Mouse (Mus musculus) hindbrain, embryonic 14.5 days (tissue): ENCODE measurements around the gene Prkg1. TPM values are rescaled to one million over a fixed set of nuclear protein-coding genes. Genes with fewer than 3 reads are reported as not detected.

Source experiments
- ATAC-seq: fragments of 200-750 bp; cut with Nextera tagmentation; 2 replicates; pipeline ENCODE4 v1.8.0; 2017; ENCODE audit warnings: moderate number of reproducible peaks, mild to moderate bottlenecking, moderate TSS enrichment, moderate library complexity; ENCODE audit not compliant: low FRiP score
- DNase-seq: peaks from one replicate; pipeline ENCODE4 v3.0.0-alpha.2; 2015; ENCODE audit warnings: low spot score
- H3K27ac ChIP-seq: fragments of 300-500 bp; sonication (generic); 2 replicates; pipeline ENCODE4 v1.5.1; 2014; ENCODE audit warnings: mild to moderate bottlenecking, moderate library complexity
- H3K27me3 ChIP-seq: fragments of 300-500 bp; sonication (generic); 2 replicates; pipeline ENCODE4 v1.6.1; 2014; ENCODE audit warnings: mild to moderate bottlenecking, low read length, mixed read lengths; ENCODE audit not compliant: control insufficient read depth, insufficient read depth
- H3K36me3 ChIP-seq: fragments of 300-500 bp; sonication (generic); replicated peaks from 2 replicates; pipeline ENCODE4 v1.6.1; 2014; ENCODE audit not compliant: control insufficient read depth, insufficient read depth
- H3K4me1 ChIP-seq: fragments of 300-500 bp; sonication (generic); replicated peaks from 2 replicates; pipeline ENCODE4 v1.6.1; 2014; ENCODE audit warnings: antibody characterized with exemption, low read length, mixed read lengths; ENCODE audit not compliant: control insufficient read depth, insufficient read depth
- H3K4me2 ChIP-seq: fragments of 300-500 bp; sonication (generic); replicated peaks from 2 replicates; pipeline ENCODE4 v1.6.1; 2014; ENCODE audit warnings: mild to moderate bottlenecking, moderate library complexity
- H3K4me3 ChIP-seq: fragments of 300-500 bp; sonication (generic); replicated peaks from 2 replicates; pipeline ENCODE4 v1.5.1; 2014; ENCODE audit warnings: mild to moderate bottlenecking, low read length
- H3K9ac ChIP-seq: fragments of 300-500 bp; sonication (generic); 2 replicates; pipeline ENCODE4 v1.6.1; 2014
- H3K9me3 ChIP-seq: fragments of 300-500 bp; sonication (generic); 2 replicates; pipeline ENCODE4 v1.6.1; 2016; ENCODE audit warnings: low read length; ENCODE audit not compliant: control insufficient read depth
- WGBS: fragments of 180-500 bp; shearing (Covaris S2); extraction: QIAGEN DNeasy Blood & Tissue Kit; methylation state at CpG from one replicate; pipeline ENCODE4 v1.1.7; 2014; 5-methylcytosine and 5-hydroxymethylcytosine counted together
- polyA plus RNA-seq: library from polyadenylated mRNA; unstranded; fragments of >200 nt; fragmentation: Nextera tagmentation; extraction: Ambion mirVana; gene quantifications from 2 replicates; pipeline ENCODE4 v1.2.1, GENCODE M21; 2014

Prkg1 gene
- polyA plus RNA-seq, 1 experiment from 2014 or later, result 7.0 TPM

DNA sequence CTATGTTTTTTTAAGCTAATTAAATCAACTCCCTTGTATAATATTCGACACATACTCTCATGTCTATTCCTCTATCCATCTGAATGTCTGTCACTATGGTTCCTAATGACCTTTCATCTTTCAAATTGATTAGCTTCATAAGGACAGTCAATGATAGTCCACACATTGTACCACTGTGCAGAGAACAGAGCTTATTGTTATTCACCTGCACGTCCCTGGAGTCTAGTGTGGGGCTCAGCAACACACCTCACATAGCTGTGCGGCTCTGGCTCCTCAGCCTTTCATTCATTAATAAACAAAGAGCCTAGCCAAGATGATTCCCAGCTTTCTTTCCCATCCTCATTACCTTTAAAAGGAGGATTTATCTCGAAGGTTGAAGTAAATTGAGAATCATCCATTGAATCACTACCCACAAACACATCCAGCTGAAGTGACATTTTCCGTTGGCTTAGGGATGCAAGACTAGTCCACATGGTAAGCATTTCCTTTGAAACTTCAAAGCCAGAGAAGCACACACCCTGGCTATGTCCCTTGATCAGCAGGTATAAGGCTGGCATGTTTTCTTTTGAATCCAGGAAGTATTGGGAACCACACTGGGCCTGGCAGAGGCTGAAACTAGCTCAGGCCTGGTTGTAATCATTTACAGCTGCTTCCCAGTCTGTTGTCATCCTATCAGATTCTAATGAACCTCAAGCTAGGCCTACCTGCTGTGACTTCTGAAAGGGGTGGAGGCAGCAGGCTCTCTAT lies 426.3 kb downstream of the Prkg1 start:
- no peak for DNase-seq

DNA sequence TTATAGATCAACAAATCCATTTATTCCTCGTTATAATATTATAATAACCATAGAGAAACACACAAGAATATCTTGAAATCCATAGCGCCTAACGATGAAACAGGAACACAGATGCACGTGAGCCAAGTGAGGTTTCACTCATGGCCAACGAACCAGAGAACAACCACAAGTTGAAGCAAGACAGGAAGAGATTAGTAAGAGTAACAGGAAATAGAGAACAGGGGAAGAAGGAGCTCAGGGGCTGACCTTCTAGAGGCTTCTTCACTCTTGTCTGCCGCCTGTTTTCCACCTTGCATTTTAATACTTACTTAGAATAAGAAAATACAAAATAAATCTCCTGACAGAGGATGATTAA lies 427.0 kb downstream of the Prkg1 start:
- Histone ChIP-seq H3K27me3 (no peaks in the 10 kb centered on the region), H3K36me3 (no peaks in the 10 kb centered on the region), H3K9me3 (no peaks in the 10 kb centered on the region), H3K9ac (no peak overlapping the region), H3K4me1 (0 out of 2 replicates have a peak, but pooled peaks cover 5% of the 10 kb centered on the region), H3K4me2 (no peak overlapping the region), H3K4me3 (no peak overlapping the region), H3K27ac (no peak overlapping the region)
- WGBS, result 85% methylated on average over 6 of the region's 6 CpGs
- ATAC-seq (no peak), DNase-seq (no peak)

More for the DNA sequence above, 426.3 kb downstream of the Prkg1 start:
- WGBS, result 64% methylated on average over 5 of the region's 5 CpGs
- Histone ChIP-seq H3K9me3 (no peaks in the 10 kb centered on the region), H3K9ac (no peak overlapping the region), H3K36me3 (no peaks in the 10 kb centered on the region), H3K4me1 (0 out of 2 replicates have a peak, but pooled peaks cover 5% of the 10 kb centered on the region), H3K27me3 (no peaks in the 10 kb centered on the region), H3K4me3 (no peak overlapping the region), H3K27ac (no peak overlapping the region), H3K4me2 (no peak overlapping the region)
- 0 out of 2 replicates have a peak, but pooled peaks have one; percentile 46 for ATAC-seq

DNA sequence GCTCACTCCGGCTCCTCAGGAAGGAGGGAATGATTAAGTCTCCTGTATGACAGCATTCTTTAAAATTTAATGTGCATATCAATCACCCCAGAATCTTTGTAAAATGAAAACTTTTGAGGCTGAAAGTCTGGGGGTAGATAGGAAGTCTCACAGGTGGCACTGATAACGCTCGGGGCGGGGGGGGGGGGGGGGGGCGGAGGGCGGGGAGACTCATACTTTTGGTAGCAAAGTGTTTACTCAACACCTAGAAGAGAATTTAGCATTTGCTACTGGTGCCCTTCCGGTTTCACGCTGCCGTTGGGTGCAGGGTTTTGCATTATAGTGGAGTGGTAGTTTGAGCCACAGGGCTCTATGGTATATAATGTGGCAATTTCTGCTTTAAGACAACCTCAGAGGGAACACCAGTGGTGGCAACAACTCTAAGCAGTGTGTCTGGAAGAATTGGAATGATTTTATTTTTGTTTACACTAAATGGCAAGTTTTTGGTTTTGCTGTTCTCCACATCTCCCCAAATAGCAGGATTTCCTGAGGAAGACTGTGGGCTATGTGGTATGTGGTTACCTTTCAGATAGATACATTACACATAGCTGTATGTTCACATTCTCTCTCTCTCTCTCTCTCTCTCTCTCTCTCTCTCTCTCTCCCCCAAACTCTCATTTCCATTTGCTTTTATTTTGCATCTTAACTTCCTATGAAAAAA lies 427.5 kb downstream of the Prkg1 start:
- no peaks in the 10 kb centered on the region for H3K27me3 ChIP-seq
- ATAC-seq, result no peak
- DNase-seq, result no peak
- no peaks in the 10 kb centered on the region for H3K36me3 ChIP-seq
- no peak overlapping the region for H3K9ac ChIP-seq
- 87% methylated on average over 8 of the region's 9 CpGs for WGBS
- no peaks in the 10 kb centered on the region for H3K9me3 ChIP-seq
- H3K4me1 ChIP-seq, result 0 out of 2 replicates have a peak, but pooled peaks cover 5% of the 10 kb centered on the region
- no peak overlapping the region for H3K27ac ChIP-seq
- H3K4me2 ChIP-seq, result no peak overlapping the region
- no peak overlapping the region for H3K4me3 ChIP-seq

DNA sequence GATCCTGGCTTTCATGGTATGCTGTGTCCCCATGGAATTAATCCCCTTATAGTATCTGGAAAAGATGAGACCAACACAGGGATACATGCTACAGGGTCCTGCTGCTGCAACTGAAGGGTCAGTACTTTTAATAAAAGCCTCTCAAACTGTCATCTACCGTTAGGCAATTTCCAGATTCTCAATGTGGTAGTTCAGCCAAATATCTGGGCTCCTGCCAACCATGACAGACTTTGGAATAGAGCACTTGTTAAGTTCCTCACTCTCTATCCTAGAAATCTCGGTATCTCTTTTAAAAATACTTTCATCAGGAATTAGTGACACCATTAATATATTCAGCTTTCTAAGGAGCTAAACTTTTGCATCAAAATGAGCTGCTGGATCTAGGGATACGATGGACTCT lies 428.5 kb downstream of the Prkg1 start:
- H3K27me3 ChIP-seq, result no peaks in the 10 kb centered on the region
- H3K4me1 ChIP-seq, result 0 out of 2 replicates have a peak, but pooled peaks cover 5% of the 10 kb centered on the region
- DNase-seq, result no peak
- no peak overlapping the region for H3K4me2 ChIP-seq
- no peak overlapping the region for H3K9ac ChIP-seq
- H3K4me3 ChIP-seq, result no peak overlapping the region
- no peaks in the 10 kb centered on the region for H3K9me3 ChIP-seq
- no peak overlapping the region for H3K27ac ChIP-seq
- no peak for ATAC-seq
- no peaks in the 10 kb centered on the region for H3K36me3 ChIP-seq
- 64% methylated on average over 3 of the region's 3 CpGs for WGBS

DNA sequence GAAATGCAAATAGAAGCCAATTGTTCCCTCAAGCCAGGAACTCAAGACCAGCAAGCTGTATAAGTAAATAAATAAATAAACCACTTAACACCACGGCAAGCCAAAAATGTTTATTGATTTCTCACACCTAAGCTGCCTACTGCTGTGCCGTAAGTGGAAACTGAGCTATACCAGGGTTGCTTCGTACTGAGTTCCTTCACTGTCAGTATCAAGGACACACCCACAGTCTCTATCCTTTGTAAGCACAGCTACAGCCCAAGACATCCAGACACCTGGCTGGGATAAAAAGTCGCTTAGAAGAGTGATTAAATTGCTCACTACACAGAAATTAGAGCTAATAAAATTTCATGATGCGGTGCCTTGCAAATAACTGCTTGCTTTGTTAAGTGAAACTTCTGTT lies 434.9 kb downstream of the Prkg1 start:
- Histone ChIP-seq H3K27me3 (no peaks in the 10 kb centered on the region), H3K4me3 (no peak overlapping the region), H3K36me3 (no peaks in the 10 kb centered on the region), H3K4me2 (no peak overlapping the region), H3K4me1 (no peaks in the 10 kb centered on the region), H3K9ac (no peak overlapping the region), H3K9me3 (no peaks in the 10 kb centered on the region), H3K27ac (no peak overlapping the region)
- DNase-seq (no peak), ATAC-seq (no peak)
- 62% methylated on average over 5 of the region's 5 CpGs for WGBS

DNA sequence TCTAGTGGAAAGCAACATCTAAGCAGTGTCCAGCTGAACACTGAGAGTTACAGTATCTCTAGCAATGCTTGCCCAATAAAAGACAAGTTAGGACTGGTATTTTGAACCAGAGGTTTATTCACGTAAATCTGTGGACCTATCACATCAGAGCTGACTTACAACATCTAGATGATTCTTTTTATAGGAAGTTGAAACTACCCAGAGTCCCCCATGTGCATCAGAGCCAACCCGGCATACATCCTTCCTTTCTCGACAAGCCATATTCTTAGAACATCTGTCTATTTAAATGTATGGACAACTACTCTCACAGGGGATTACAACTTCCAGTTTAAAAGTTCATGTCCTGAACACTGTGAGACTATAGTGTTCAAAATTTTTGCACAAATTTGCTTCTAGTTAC lies 460.1 kb downstream of the Prkg1 start:
- no peak overlapping the region for H3K4me2 ChIP-seq
- no peaks in the 10 kb centered on the region for H3K4me1 ChIP-seq
- no peak overlapping the region for H3K9ac ChIP-seq
- H3K36me3 ChIP-seq, result no peaks in the 10 kb centered on the region
- DNase-seq (no peak), ATAC-seq (no peak)
- no peak overlapping the region for H3K4me3 ChIP-seq
- no peaks in the 10 kb centered on the region for H3K27me3 ChIP-seq
- no peak overlapping the region for H3K27ac ChIP-seq
- no peaks in the 10 kb centered on the region for H3K9me3 ChIP-seq
- WGBS, result 87% methylated on average over 3 of the region's 3 CpGs

DNA sequence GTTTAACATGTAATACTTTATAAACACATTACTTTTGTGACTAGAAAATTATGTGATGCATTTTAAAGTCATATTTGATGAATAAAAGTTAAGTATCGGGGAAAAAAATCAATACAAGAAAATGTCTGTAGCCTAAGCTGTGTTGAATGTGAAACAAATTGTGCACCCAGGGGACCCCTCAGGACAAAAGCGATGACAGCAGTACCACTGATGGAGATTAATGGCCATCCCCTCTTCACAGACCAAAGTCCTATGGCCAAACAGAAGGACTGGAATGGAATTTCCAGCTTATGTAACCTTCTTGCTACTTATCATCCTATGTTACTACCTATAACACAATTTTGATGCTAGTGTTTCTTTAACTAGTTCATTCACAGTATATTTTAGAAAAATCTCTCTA lies 473.6 kb downstream of the Prkg1 start:
- DNase-seq, result no peak
- Histone ChIP-seq H3K4me3 (no peak overlapping the region), H3K4me2 (no peak overlapping the region), H3K27me3 (no peaks in the 10 kb centered on the region), H3K4me1 (no peaks in the 10 kb centered on the region), H3K9me3 (no peaks in the 10 kb centered on the region), H3K9ac (no peak overlapping the region), H3K27ac (no peak overlapping the region), H3K36me3 (no peaks in the 10 kb centered on the region)
- ATAC-seq, result no peak
- WGBS, result 27% methylated on average over 2 of the region's 2 CpGs

DNA sequence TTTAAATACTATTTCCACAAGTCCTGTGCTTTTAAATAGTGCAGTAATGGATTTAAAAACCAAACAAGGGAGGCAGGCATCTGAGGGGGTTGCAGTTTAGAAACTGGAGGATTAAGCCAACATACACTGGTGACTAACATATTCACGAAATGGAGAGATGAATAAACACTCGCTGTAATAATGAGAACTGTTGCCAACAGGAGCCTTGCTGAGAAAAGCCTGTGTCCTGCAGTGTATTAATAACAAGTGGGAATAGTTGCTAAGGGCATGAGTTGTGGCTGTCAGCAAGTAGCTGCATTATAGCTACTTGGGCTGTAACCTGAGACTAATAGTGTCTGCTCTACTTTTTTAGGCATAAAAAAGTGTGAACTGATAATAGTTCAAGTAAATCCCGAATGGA lies 480.3 kb downstream of the Prkg1 start:
- no peak; the same call in 1 of the 2 replicates for ATAC-seq
- 61% methylated on average over 3 of the region's 3 CpGs for WGBS
- DNase-seq, result peak; percentile 40
- Histone ChIP-seq H3K4me1 (peaks cover 9% of the 10 kb centered on the region), H3K9me3 (no peaks in the 10 kb centered on the region), H3K27me3 (no peaks in the 10 kb centered on the region), H3K9ac (no peak overlapping the region), H3K4me3 (no peak overlapping the region), H3K4me2 (no peak overlapping the region), H3K27ac (no peak overlapping the region), H3K36me3 (no peaks in the 10 kb centered on the region)

DNA sequence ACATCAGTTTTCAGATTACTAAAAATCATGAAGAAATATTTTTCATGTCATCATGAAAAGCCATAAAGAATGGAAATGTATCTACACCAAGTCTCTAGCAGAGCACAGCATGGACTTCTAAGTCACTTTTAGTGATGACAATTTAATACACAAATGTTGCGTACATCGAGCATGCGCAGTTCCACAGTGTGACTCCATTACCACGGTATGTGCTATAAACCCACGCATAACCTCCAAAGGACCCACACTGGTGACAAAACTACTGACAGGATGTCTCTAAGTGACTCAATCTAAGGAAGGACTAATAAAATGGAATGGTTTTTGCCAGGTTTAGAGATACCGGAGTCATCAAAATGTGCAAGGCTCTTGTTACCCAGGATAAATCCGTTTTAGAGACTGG lies 480.7 kb downstream of the Prkg1 start:
- Histone ChIP-seq H3K4me3 (no peak overlapping the region), H3K36me3 (no peaks in the 10 kb centered on the region), H3K9me3 (no peaks in the 10 kb centered on the region), H3K9ac (no peak overlapping the region), H3K4me2 (no peak overlapping the region), H3K4me1 (peaks cover 9% of the 10 kb centered on the region), H3K27ac (no peak overlapping the region), H3K27me3 (no peaks in the 10 kb centered on the region)
- ATAC-seq (no peak), DNase-seq (no peak)
- WGBS, result 93% methylated on average over 7 of the region's 7 CpGs
